Mouse (Mus musculus): ENCODE results near the gene Tmem86a.

Tmem86a gene

DNA sequence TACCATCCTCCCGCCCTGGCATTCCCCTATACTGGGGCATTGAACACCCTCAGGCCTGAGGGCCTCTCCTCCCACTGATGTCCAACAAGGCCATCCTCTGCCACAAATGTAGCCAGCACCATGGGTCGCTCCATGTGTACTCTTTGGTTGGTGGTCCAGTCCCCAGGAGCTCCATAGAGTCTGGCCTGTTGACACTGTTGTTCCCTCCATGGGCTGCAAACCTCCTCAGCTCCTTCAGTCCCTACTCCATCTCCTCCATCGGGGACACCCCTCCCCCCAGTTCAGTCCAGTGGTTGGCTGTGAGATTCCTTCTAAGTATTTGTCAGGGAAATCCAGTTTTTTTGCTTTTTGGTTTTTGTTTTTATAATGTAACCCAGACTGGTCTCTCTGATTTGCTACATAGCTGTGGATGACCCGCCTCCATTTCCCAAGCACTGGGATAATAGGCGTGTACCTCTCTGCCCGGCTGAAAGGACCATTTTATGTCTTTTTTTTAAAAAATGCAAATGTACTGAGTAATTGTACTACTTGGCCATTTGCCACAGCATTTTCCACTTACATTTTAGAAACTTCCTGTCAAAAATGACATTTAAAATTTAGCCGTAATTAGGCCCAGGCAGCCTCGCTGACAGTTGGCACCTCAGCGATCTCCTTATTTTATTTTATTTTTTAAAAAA lies 19.7 kb upstream of the Tmem86a start:
- no peak for DNase-seq

DNA sequence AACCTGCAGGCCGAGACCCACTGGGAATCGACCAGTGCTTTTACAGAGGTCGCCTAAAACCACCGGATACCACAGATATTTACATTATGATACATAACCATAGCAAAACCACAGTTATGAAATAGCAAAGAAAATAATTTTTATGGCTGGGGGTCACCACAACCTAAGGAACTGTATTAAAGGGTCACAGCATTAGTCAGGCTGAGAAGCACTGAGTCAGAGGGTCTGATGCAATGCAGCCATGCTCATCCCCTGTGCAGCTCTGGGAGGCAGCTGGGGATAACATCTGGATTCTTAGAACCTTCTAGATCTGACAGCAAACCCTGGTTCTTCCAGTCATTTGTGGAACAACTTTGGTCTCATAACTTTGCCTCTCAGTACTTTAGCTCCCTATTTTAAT lies 19.0 kb upstream of the Tmem86a start:
- no peak for DNase-seq

DNA sequence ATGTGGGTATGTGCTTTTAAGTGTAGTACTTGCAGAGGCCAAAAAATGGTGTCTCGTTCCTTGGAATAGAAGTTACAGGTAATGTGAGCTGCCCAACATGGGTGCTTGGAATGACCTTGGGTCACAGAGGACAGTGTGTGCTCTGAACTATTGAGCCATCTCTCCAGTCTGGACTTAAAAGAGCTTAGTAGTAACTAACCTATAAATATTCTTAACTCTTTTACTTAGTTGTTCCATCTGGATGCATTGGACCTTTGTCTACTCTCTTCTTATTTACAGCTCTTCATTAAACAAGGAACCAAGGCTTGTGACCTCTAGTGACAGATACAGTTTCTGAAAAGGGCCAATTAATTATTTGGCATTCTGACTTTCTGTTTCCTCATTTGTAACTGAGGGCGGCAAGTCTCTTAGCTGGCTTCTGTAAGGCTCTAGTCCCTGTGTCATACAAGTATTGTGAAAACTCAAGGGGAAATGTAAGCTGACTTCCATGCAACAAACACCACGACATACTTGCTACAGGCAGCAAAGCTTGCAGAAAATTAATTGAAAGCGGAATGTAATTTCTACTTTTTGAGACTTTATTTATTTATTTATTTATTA lies 15.5 kb upstream of the Tmem86a start:
- DNase-seq = no peak

GRCm38 (mm10) chr7:47035426-47035825 lies 15.0 kb upstream of the Tmem86a start:
- DNase-seq = no peak

DNA sequence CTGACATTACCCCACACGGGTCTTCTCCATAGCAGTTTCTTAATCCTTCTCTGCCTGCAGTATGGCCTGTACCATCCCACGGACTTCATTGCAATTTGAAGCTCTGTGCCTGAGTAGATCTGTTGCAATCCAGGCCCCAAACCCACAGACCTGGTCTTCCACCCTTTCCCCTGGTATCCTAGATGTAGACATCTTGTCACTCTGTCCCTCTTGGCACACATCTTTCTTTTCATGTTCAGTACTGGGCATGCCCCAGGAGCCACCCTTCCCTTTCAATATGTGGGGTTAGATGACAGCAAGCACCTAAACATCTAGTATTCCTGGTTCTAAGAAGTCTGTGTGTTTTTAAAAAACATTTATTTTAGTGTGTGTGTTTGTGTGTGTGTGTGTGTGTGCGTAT lies 8.7 kb upstream of the Tmem86a start:
- DNase-seq = no peak

DNA sequence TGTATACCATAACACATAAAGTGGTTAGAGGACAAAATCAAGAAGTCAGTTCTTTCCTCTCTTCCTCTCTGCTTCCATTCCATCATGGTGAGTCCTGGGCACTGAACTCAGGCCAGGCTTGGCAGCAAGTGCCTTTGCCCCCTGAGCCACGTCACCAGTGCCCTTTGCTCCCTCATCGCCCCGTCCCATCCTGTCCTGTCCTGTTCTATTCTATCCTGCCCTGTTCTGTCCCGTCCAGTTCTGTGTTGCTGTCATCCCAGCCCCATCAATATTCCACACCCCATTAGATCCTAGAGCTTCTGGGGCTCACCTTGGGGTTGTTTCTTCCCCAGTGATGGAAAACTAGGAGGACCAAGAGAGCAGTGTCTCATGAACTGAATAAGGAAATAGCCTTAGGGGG lies 8.3 kb upstream of the Tmem86a start:
- no peak for DNase-seq

GRCm38 (mm10) chr7:47042823-47043490 lies 7.4 kb upstream of the Tmem86a start:
- no peak for DNase-seq

GRCm38 (mm10) chr7:47050766-47051165 lies 365 bp downstream of the Tmem86a start:
- DNase-seq = no peak

DNA sequence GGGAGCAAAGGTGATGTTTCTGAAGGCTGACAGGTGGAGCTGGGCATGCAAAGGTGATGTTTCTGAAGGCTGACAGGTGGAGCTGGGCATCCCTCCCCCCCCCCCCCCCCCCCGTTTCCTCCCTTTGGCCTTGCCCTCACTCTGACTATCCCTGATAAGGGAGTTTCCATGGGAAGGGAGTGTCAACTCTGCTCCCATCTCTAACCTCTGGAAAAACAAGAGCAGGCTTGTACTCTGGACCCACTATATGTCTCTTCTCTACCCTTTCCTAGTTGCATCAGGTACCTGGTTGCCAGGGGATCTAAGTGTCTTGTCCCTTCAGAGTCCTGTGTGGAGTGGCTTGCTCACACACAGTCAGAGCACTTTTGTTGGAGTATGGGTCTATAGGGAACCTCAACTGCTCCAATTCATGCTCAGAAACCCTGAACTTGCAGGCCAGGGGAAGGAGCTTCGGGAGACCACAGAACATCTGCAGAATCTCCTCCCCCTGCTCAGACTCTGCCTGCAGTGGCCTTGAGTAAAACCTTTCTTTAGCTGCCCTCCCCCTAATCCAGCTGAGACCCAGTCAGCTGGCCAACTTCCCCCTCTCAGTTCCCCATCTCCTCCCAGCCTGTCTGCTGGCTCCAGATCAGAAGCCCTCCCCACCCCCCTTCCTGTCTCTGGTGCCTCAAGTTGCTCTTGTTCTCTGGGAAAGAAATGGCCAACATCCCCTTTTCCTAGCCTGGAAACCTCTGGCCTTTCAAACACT lies 1.2 kb downstream of the Tmem86a start:
- peak; percentile 21 for DNase-seq

GRCm38 (mm10) chr7:47052276-47052675 lies 1.9 kb downstream of the Tmem86a start:
- no peak for DNase-seq

- no peak for DNase-seq
Measured at GRCm38 (mm10) chr7:47053287-47053686, 2.9 kb downstream of the Tmem86a start.

DNA sequence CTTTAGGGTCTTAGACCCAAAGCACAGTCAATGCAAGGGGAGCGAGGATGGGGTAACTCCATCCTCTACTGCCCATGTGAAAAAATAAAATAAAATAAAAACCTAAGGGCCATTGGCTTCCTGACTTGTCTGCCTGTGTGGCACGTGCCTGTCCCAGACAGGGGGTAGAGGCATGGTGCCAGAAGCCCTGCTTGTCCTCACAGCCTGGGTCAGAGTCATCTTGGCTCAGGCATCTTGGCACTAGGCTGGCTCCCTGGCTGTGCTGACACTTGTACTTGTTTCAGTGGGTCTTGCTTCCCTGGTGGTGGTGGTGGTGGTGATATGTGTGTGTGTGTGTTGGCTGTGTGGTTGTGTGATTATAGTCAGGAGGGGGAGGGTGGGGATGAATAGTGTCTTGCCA lies 4.3 kb downstream of the Tmem86a start:
- no peak for DNase-seq

DNA sequence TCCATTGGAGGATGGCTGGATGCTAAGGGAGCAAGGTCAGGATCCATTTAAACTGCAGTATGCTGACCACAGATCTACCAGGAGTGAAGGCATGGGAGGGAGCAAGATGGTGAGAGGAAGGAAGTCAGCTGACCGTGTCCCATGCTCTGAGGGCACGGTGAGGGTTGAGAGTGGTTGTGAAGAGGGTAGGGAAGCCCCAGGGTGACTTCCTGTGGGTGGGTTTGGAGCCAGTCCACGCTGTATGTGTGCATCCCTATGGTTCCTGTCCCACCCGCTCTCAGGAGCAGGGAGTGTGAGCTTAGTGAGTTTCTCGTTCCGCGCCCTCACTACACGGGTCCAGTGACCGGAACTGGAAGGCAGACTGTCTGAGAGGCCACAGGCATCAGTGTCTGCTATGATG lies 5.3 kb downstream of the Tmem86a start:
- DNase-seq = no peak

GRCm38 (mm10) chr7:47056273-47056672 lies 5.9 kb downstream of the Tmem86a start:
- no peak for DNase-seq

DNA sequence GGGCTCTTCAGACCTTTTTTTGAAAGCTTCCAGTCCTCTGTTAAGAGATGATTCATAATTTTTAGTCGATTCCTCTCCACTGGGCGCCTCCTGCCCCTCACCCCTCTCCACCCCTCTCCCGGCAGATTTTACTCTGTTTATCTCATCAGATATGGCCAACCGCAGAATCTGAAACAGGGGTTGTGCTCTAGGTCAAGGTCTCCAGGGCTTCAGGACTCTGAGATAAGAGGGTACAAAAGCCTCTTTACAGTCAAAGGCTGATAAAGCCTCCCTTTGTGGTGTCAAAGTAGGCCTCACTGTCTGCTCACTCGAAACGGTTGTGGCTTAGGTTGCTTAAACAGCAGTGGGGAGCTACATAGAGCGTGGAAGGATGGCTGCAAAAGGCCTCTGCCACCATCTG lies 8.9 kb downstream of the Tmem86a start:
- no peak for DNase-seq

DNA sequence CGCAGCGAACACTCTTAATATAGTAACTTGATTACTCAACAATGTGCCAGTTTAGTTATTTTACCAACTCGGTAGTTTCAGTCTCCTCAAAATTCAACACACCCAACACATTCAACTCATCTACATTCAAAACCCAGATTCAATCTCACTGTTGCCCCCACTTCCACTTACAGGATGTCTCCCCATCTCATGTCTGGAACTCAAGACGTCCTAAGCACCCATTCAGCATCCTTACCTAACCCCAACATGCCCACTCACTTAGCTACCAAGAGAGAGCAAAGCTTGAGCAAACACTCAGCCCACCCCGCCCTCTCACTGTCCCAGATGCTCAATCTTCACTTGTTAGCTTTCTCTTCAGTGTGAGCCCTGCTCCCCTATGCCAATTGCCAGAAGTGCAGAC lies 11.2 kb downstream of the Tmem86a start:
- DNase-seq = no peak

DNA sequence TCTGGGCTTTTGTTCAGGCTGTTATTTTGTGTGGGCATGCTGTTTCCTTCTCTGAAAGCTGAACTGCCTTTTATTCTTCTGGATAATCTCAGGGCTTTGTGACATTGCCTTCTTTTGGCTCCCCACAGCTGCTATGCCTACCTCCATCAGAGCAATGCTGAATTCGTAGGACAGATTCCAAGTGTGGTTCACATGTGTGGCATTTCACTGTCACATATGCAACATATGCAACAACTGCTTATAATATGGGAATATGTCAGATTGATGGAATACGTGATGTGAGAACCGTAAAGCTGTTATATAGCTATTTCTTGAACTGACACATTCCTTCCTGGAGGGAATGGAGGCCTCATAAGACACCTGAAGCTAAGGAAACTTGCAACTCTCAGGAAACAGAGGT lies 16.5 kb downstream of the Tmem86a start:
- DNase-seq = no peak

DNA sequence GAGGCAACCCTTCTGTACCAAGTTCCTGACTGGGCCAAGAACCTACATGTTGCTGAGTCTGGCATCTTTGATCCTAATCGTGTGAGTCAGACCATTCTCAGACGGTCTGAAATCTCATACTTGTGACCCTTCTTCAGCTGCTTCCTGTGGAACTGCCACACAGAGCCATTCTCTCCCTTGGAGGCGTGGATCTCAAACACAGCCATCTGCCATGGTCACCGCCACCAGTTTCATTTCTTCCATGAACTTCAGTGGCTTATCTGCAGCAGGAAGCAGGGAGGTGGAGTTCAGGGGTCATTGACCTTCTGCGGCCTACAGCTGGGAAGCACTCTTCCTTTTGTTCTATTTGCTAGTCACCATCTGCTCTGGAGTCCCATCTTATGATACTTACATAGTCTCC lies 17.5 kb downstream of the Tmem86a start:
- DNase-seq = no peak

- DNase-seq = no peak
Measured at GRCm38 (mm10) chr7:47072551-47072950, 22.1 kb downstream of the Tmem86a start.

GRCm38 (mm10) chr7:47073536-47074521 lies 23.4 kb downstream of the Tmem86a start:
- DNase-seq = no peak

DNA sequence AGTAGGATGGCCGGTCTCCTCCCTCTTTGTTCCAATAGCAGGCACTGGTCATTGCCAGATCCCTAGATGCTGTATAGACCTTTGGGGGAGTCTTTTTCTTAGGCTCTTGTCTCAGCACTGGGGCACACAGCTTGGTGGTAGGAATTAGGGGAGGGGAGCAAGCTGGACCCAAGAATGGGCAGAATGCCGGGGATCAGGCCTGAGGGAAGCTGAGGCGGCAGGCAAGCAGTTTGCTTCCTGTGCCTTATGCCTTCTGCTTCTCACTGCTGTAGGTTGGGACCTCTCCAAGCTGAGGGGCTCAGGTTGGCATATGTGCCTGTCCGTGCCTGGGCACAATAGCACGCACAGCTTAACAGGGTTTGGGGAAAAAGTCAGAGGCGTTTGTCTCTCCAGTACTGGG lies 25.8 kb downstream of the Tmem86a start:
- no peak for DNase-seq

DNA sequence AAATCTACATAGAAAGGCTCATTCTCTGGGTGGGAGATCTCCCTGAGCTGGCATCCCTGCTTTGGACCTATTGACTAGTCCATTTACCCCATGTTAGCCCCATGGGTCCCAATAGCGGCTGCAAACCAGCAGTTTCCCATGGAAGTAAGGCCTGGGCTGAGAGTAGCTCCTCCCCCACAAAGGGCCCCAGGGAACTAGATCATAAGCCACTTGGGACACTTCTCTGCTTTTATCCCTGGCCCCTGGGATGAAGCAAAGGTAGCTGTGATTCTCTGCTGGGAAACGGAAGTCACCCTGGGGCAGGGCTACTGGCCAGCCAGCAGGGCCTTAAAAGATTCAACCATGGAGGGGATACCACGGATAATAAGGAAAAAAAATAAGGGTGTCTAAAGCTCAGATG lies 26.3 kb downstream of the Tmem86a start:
- no peak for DNase-seq

DNA sequence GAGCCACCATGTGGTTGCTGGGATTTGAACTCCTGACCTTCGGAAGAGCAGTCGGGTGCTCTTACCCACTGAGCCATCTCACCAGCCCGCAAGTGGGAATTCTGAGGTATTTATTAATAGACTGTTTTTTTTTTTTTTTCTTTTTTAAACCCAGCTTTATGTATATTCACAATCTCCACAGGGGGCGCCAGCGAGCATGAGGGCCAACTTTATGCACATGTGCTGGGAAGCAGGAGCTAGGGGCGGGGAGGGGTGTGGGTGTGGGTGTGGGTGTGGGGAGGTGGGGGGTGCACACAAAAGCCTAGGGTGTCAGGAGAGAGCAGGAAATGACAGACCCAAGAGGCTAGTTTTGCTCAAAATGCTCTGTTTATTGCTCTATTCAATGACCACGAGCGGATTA lies 27.1 kb downstream of the Tmem86a start:
- peak; percentile 50 for DNase-seq
